ENCODE assay signal across 8 mouse cellular contexts in the genomic region with DNA sequence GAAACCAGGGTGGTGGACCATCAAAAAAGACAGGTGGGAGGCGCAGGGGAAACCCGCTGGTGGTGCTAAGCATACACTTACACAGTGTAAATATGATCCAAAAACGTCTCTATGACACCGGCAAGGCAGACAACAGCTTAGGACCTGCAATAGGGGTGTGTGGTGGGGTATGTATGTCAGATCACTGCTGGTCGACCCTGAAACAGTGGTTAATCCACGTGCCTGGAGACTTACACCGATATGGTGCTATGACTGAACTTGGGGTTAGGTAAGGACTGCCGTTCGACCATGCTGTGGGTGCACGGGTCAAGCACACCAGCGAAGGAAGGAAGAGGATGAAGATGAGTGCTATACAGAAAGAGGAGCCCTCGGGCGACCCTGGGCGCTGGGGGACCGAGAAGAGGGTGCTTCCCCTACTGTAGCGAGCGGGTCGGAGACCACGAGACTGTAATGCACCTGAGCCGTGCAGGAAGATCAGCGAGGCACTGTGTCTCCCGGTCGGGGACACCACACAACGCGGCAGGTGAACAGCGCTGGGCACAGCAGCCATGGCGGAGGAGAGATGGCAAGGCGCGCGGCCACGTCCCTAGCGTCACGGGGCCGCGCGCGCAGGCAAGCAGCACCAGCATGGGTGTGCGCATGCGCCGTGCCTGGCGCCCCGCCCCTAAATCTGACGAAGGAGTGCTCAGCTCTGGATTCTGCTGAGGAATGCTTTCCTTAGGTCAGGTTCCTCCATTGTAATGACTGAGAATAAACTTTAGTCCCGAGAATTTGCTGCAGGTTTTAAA. TPM values are rescaled to one million over a fixed set of nuclear protein-coding genes. Genes with fewer than 3 reads are reported as not detected.
DNase-seq lines count a peak whose midpoint lies in the region; ATAC-seq lines count a peak whose summit lies in the region.

Lyplal1 (minus strand) TSS at position 610 of the 788 bp plus-strand sequence.

- H3K36me3 ChIP-seq in forebrain, embryonic 11.5 days (ENCODE audit: control insufficient read depth, insufficient read depth, low read length) = no peaks in the 10 kb centered on the region
- H3K36me3 ChIP-seq in heart, embryonic 15.5 days = no peaks in the 10 kb centered on the region
- no peaks in the 10 kb centered on the region for H3K36me3 ChIP-seq in liver, embryonic 13.5 days
- H3K36me3 ChIP-seq in stomach, embryonic 15.5 days = no peaks in the 10 kb centered on the region

- DNase-seq in 3T3-L1 (ENCODE audit: low read depth, low spot score) = peak; percentile 93
- peak; percentile 70 for DNase-seq in c-Kit-negative CD71-positive TER-119-positive erythroid progenitor cells, embryonic 14.5 days (ENCODE audit: low read depth, low spot score)
- peak; percentile 95 for DNase-seq in forebrain, embryonic 11.5 days (ENCODE audit: low spot score)
- DNase-seq in kidney, postnatal 25 days = peak; percentile 97 to 98
- DNase-seq in liver, embryonic 13.5 days = peak; percentile 84
- DNase-seq in natural killer cell, adult 2 months (ENCODE audit: low spot score in 2 of 2) = peak; percentile 18 to 41

- no peak within 1 kb of the TSS for H3K27ac ChIP-seq in forebrain, embryonic 11.5 days (ENCODE audit: low read depth, low read length)
- H3K27ac ChIP-seq in heart, embryonic 15.5 days = peak within 1 kb of the TSS; percentile 64
- H3K27ac ChIP-seq in liver, embryonic 13.5 days = no peak within 1 kb of the TSS
- no peak within 1 kb of the TSS for H3K27ac ChIP-seq in stomach, embryonic 15.5 days

- H3K9me3 ChIP-seq in forebrain, embryonic 11.5 days (ENCODE audit: control insufficient read depth, low read length) = no peaks in the 10 kb centered on the region
- H3K9me3 ChIP-seq in heart, embryonic 15.5 days (replicated peaks) = no peaks in the 10 kb centered on the region
- H3K9me3 ChIP-seq in liver, embryonic 13.5 days (replicated peaks) = no peaks in the 10 kb centered on the region
- no peaks in the 10 kb centered on the region for H3K9me3 ChIP-seq in stomach, embryonic 15.5 days

- H3K27me3 ChIP-seq in forebrain, embryonic 11.5 days (ENCODE audit: control insufficient read depth, insufficient read depth, low read length) = no peaks in the 10 kb centered on the region
- H3K27me3 ChIP-seq in heart, embryonic 15.5 days = no peaks in the 10 kb centered on the region
- H3K27me3 ChIP-seq in liver, embryonic 13.5 days = no peaks in the 10 kb centered on the region
- H3K27me3 ChIP-seq in stomach, embryonic 15.5 days (replicated peaks) = no peaks in the 10 kb centered on the region

- ATAC-seq in forebrain, embryonic 11.5 days (replicated peaks; ENCODE audit: low FRiP score) = peak; percentile 95
- peak; percentile 91 for ATAC-seq in heart, embryonic 15.5 days (replicated peaks; ENCODE audit: insufficient number of reproducible peaks, insufficient read depth, low FRiP score, low read depth)
- peak; percentile 94 for ATAC-seq in liver, embryonic 13.5 days (ENCODE audit: low read depth)
- peak; percentile 94 for ATAC-seq in stomach, embryonic 15.5 days (ENCODE audit: insufficient read depth, low FRiP score, low read depth)

- peak within 1 kb of the TSS; percentile 79 for H3K4me2 ChIP-seq in forebrain, embryonic 11.5 days (ENCODE audit: low read depth, low read length, severe bottlenecking)
- peak within 1 kb of the TSS; percentile 80 for H3K4me2 ChIP-seq in heart, embryonic 15.5 days
- peak within 1 kb of the TSS; percentile 77 for H3K4me2 ChIP-seq in liver, embryonic 13.5 days
- H3K4me2 ChIP-seq in stomach, embryonic 15.5 days = peak within 1 kb of the TSS; percentile 84

- H3K4me1 ChIP-seq in forebrain, embryonic 11.5 days (replicated peaks; ENCODE audit: control insufficient read depth, insufficient read depth, low read length) = no peaks in the 10 kb centered on the region; the same call in 1 of the 2 replicates
- peaks cover 8% of the 10 kb centered on the region for H3K4me1 ChIP-seq in heart, embryonic 15.5 days (replicated peaks)
- peaks cover 7% of the 10 kb centered on the region; the same call in 1 of the 2 replicates for H3K4me1 ChIP-seq in liver, embryonic 13.5 days (replicated peaks)
- peaks cover 4% of the 10 kb centered on the region; the same call in 1 of the 2 replicates for H3K4me1 ChIP-seq in stomach, embryonic 15.5 days

- H3K4me3 ChIP-seq in forebrain, embryonic 11.5 days (ENCODE audit: low read depth, low read length) = peak within 1 kb of the TSS; percentile 61
- peak within 1 kb of the TSS; percentile 85 for H3K4me3 ChIP-seq in heart, embryonic 15.5 days
- peak within 1 kb of the TSS; percentile 69 for H3K4me3 ChIP-seq in liver, embryonic 13.5 days (replicated peaks)
- peak within 1 kb of the TSS; percentile 76 for H3K4me3 ChIP-seq in stomach, embryonic 15.5 days (replicated peaks)

- peak within 1 kb of the TSS; percentile 91 for H3K9ac ChIP-seq in forebrain, embryonic 11.5 days (ENCODE audit: low read length)
- H3K9ac ChIP-seq in heart, embryonic 15.5 days = peak within 1 kb of the TSS; percentile 86
- peak within 1 kb of the TSS; percentile 71 for H3K9ac ChIP-seq in liver, embryonic 13.5 days
- peak within 1 kb of the TSS; percentile 62 for H3K9ac ChIP-seq in stomach, embryonic 15.5 days

- 6% methylated on average over 44 of the region's 44 CpGs for WGBS in forebrain, embryonic 11.5 days
- WGBS in heart, embryonic 15.5 days = 4% methylated on average over 44 of the region's 44 CpGs
- 4% methylated on average over 44 of the region's 44 CpGs for WGBS in liver, embryonic 13.5 days (ENCODE audit: insufficient replicate concordance)
- 3% methylated on average over 44 of the region's 44 CpGs for WGBS in stomach, embryonic 15.5 days

RNA-seq across cellular contexts. Expression of gene Lyplal1, which starts in this region (rescaled TPM):
- 18.8 and 21.4 TPM in 2 replicates for polyA plus RNA-seq in forebrain, embryonic 11.5 days (2014; fragmentation: Nextera tagmentation; extraction: Ambion mirVana)
- polyA plus RNA-seq in heart, embryonic 15.5 days (2015; fragmentation: Nextera tagmentation; extraction: Ambion mirVana) = 8.7 and 10.1 TPM in 2 replicates
- 8.4 and 8.8 TPM in 2 replicates for polyA plus RNA-seq in liver, embryonic 13.5 days (2015; fragmentation: Nextera tagmentation; extraction: Ambion mirVana)
- 16.5 and 17.2 TPM in 2 replicates for polyA plus RNA-seq in stomach, embryonic 15.5 days (2015; fragmentation: Nextera tagmentation; extraction: Ambion mirVana)

Comparison
In these comparisons a context has a peak if more than half of its experiments do, and no peak if none do; other contexts are left out.
1. DNase-seq: peak in every context shown above with its lines; median percentile 98 in kidney, postnatal 25 days; 95 in forebrain, embryonic 11.5 days; 93 in 3T3-L1; 84 in liver, embryonic 13.5 days; 70 in c-Kit-negative CD71-positive TER-119-positive erythroid progenitor cells, embryonic 14.5 days; 30 in natural killer cell, adult 2 months.